Mouse (Mus musculus): ENCODE results near the gene Slc36a4.

- TF ChIP-seq POLR2A (IDR thresholded peaks at IDR 0.05; ENCODE audit: low read depth, low read length) (no peak), CTCF (IDR thresholded peaks at IDR 0.05; ENCODE audit: extremely low read depth, insufficient read length, insufficient replicate concordance, low read depth, low read length) (no peak)
These were observed 38.8 kb downstream of the Slc36a4 start for GRCm38 (mm10) chr9:15748383-15748782.
